Mouse (Mus musculus): Measurements from ENCODE around the gene Hoxb2.

The Hoxb2 gene

GRCm38 (mm10) chr11:96350341-96350624, at the start of gene Hoxb2:
Hoxb2 (plus strand) TSS chr11:96350525.
- DNase-seq (ENCODE audit: low spot score), result no peak

- no peak for DNase-seq (ENCODE audit: low spot score)
Measured at GRCm38 (mm10) chr11:96301064-96301431, 49.3 kb upstream of the Hoxb2 start.

GRCm38 (mm10) chr11:96301837-96302236, 48.5 kb upstream of the Hoxb2 start:
- DNase-seq (ENCODE audit: low spot score), result no peak

- DNase-seq (ENCODE audit: low spot score), result no peak
Measured at GRCm38 (mm10) chr11:96302381-96303150, 47.8 kb upstream of the Hoxb2 start.

- DNase-seq (ENCODE audit: low spot score), result no peak
Measured at GRCm38 (mm10) chr11:96303151-96304099, 46.9 kb upstream of the Hoxb2 start, which contains the start of gene Hoxb5. Hoxb5 (plus strand) TSS chr11:96303336.

GRCm38 (mm10) chr11:96304381-96305195, 45.7 kb upstream of the Hoxb2 start:
- DNase-seq (ENCODE audit: low spot score), result no peak

GRCm38 (mm10) chr11:96305505-96306182, 44.7 kb upstream of the Hoxb2 start:
- no peak for DNase-seq (ENCODE audit: low spot score)

- no peak for DNase-seq (ENCODE audit: low spot score)
Measured at GRCm38 (mm10) chr11:96306183-96306907, 44.0 kb upstream of the Hoxb2 start.

- DNase-seq (ENCODE audit: low spot score), result no peak
Measured at GRCm38 (mm10) chr11:96306908-96307269, 43.4 kb upstream of the Hoxb2 start.

- DNase-seq (ENCODE audit: low spot score), result no peak
Measured at GRCm38 (mm10) chr11:96308763-96309162, 41.6 kb upstream of the Hoxb2 start.

GRCm38 (mm10) chr11:96309288-96309687, 41.0 kb upstream of the Hoxb2 start:
- DNase-seq (ENCODE audit: low spot score), result no peak

- DNase-seq (ENCODE audit: low spot score), result no peak
Measured at GRCm38 (mm10) chr11:96310183-96310938, 40.0 kb upstream of the Hoxb2 start.

- no peak for DNase-seq (ENCODE audit: low spot score)
Measured at GRCm38 (mm10) chr11:96311097-96311496, 39.2 kb upstream of the Hoxb2 start.

GRCm38 (mm10) chr11:96311520-96312417, 38.6 kb upstream of the Hoxb2 start:
- DNase-seq (ENCODE audit: low spot score), result no peak

- DNase-seq (ENCODE audit: low spot score), result no peak
Measured at GRCm38 (mm10) chr11:96313134-96313533, 37.2 kb upstream of the Hoxb2 start.

GRCm38 (mm10) chr11:96313806-96314428, 36.4 kb upstream of the Hoxb2 start:
- DNase-seq (ENCODE audit: low spot score), result no peak

- no peak for DNase-seq (ENCODE audit: low spot score)
Measured at GRCm38 (mm10) chr11:96314671-96315343, 35.5 kb upstream of the Hoxb2 start.

GRCm38 (mm10) chr11:96315344-96315681, 35.0 kb upstream of the Hoxb2 start:
- no peak for DNase-seq (ENCODE audit: low spot score)

Measured in ovary, postnatal 10 days (tissue).